Mouse (Mus musculus) erythroblast, embryonic 14.5 days (primary cell): ENCODE measurements around the gene Tcam1.

ENCODE experiments used
- GATA1 ChIP-seq: IDR thresholded peaks from 2 replicates; pipeline ENCODE4 v1.6.1; 2012; ENCODE audit warnings: low read length, inconsistent platforms, mixed read lengths
- TAL1 ChIP-seq: IDR thresholded peaks from 3 replicates; pipeline ENCODE4 v1.6.1; 2012; ENCODE audit warnings: low read length, inconsistent platforms, mixed read lengths

DNA sequence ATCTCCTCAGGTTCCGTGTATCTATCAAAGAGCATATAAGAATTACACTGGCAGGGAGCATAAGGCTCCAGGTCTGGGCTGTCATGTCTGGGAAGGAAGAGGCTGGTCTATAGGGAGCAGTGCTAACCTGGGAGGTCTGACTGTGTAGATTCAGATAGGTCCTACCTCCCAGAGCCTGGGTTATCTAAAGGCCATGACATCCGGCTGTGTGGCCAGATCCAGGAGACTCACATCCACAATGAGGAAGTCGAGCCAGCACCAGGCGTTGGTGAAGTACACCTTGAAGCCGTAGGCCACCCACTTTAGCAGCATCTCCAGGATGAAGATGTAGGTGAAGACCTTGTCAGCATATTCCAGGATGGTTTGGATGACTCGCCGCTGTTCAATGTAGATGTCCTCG lies 50.0 kb downstream of the Tcam1 start:
- no peak for TF ChIP-seq GATA1
- no peak for TF ChIP-seq TAL1
